Mouse (Mus musculus) layer of hippocampus, adult 18-20 months (tissue): ENCODE measurements around the gene Wipf2. TPM values are rescaled to one million over a fixed set of nuclear protein-coding genes. Genes with fewer than 3 reads are reported as not detected.
"Not testable (repeated sequence)": the region's sequence is repeated elsewhere in the genome, so short reads cannot be mapped to it uniquely, and the experiment has no call there.

Experiments used
- DNase-seq, 2 experiments: peaks; one replicate each; pipeline ENCODE4 v3.0.0; 2022; ENCODE audit warnings: low spot score in 2 of 2
- total RNA-seq, 2 experiments: library from RNA; stranded (reverse); gene quantifications; 2 replicates each; pipeline ENCODE4 v1.2.3; 2021

The Wipf2 gene
- total RNA-seq, 2 experiments from 2014 or later = 75.9 to 80.7 TPM

GRCm38 (mm10) chr11:98929503-98929902, 66.1 kb downstream of the Wipf2 start:
- DNase-seq = no peak

- DNase-seq = no peak
Observed at GRCm38 (mm10) chr11:98930127-98930601, 66.7 kb downstream of the Wipf2 start.

DNA sequence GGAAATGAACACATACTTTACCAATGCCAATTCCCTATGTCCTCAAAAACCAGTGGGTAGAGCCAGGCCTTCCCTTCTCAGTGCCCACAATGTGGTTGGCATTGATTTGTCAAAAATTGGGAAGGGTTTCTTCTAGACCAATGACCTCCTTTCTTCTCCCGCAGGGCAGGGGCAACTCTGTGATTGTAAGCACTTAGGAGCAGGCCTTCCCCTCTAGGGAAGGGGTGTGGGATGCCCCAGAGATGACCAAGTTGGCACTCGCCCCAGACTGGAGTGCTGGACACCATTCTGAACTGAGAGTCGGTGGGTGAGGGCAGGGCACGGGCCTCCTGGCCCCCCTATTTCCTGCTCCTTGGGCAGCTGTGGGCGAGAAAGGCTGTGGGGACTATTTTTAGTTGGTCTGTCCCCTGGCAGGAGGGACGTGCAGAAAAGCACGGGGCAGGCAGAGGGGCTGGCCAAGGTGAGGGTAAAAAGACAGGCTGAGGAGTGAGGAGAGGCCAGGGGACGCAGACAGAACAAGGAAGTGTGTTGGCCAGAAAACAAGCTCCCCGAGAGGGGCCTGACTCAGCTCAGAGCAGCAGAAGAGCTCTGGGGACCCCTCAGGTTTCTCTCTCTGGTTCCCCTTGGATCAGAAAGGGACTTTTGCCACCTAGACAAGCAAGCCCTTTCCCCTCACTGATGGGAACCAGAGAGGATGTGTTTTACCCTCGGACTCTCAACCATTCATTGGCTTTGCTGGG, 67.5 kb downstream of the Wipf2 start:
- no peak for DNase-seq

DNA sequence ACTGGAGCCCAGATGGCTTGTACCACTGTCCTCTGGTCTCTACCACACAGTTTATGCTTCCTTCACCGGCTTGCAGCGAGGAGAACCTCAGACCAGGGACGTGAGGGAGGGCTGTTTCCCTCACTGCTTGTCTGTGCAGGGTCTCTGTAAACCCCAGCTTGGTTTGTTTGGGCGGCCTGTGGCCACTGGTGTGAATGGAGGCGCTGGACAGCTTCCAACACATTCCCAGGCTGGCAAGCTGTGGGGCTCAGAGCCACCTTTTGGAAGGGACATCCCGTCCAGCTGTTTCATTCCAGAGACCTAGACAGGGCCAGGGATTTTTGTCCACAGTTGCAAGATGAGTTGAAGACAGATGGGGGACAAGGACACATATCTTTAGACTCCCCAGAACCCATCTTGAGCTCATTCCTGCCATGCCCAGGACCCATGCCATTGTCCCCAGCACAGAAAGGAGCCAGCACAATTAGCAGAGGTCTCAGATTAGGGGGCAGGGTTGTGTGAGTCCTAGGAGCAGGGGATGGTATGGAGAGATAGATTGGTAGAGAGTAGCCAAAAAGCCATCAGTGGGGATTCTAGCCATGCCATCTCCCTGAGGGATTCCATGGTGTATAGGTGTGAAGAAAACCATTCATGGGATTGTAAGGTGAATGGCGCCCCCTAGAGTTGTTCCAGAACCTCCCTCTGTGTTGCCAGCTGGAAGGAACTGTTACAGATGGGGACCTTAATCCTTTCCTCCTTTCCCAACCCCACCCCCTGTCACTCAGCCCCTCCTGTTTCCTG, 68.3 kb downstream of the Wipf2 start:
- no peak for DNase-seq

- no peak for DNase-seq
Observed at GRCm38 (mm10) chr11:98932293-98933091, 69.1 kb downstream of the Wipf2 start.

DNA sequence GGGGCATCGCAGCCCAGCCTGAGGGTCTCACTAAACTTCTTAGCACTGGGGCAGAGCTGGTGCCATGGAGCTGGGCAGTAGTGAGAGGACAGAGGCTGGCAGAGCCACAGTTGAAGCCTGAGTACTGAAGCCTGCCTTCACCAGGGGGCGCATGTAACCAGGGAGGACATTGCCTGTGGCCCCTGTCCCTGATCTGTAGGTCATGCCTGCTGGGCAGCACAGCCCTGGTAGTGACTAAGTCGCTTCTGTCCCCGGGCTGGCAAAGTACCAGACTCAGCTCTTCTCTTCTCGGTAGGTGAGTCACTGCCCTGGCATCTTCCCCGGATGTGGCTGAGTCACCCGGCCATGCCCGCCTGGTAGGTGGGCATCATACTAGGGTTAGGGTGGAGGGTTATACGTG, 69.7 kb downstream of the Wipf2 start:
- peak in 1 of 2 experiments; percentile 67 for DNase-seq

- not testable (repeated sequence) for DNase-seq
Observed at GRCm38 (mm10) chr11:98933847-98934246, 70.4 kb downstream of the Wipf2 start.

- no peak for DNase-seq
Observed at GRCm38 (mm10) chr11:98934367-98934766, 70.9 kb downstream of the Wipf2 start.

GRCm38 (mm10) chr11:98935123-98935522, 71.7 kb downstream of the Wipf2 start:
- DNase-seq = no peak

DNA sequence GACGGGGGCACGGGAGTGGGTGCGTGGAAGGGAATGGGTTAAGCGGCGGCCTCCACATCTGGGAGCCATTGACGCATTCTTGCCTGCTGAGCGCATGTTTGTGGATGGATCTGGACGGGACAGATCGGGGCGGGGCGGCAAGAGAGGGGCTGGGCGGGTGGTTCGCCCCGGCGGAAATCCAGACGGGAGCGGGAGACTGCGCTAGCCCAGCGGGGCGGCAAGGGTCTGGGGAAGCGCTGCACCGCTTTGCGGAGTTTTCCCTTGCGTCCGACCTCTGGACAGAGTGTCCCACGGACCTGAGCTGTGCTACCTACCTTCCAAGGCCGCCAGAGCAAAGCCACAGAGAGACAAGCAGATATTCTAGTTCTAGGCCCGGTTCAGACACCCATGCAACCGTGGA, 72.7 kb downstream of the Wipf2 start:
- DNase-seq = no peak

GRCm38 (mm10) chr11:98936606-98937409, 73.4 kb downstream of the Wipf2 start:
- DNase-seq = no peak

DNA sequence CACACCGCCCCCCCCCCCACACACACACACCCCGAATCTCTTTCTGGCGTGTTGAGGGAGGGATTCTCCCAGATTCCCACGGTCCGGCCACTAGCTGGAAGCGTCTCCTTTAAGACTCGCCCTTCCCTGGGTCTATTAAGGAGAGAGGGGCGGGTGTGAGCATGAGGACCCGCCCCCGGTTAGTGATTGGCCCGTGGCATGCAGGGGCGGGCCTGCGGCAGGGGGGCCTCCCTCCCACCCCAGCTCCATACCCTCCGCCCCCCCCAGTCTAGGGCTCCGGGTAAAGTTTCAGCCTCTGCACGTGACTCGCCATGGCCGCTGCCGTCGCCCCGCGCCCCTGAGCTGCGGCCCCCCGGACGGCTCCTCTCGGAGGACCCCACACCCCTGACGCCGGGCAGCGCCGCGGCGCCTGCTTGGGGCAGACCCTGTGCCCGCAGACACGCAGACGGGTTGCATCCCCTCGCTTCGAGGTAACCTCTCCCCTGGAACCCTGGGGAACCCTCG, 74.0 kb downstream of the Wipf2 start:
- DNase-seq = peak in 1 of 2 experiments; percentile 71

DNA sequence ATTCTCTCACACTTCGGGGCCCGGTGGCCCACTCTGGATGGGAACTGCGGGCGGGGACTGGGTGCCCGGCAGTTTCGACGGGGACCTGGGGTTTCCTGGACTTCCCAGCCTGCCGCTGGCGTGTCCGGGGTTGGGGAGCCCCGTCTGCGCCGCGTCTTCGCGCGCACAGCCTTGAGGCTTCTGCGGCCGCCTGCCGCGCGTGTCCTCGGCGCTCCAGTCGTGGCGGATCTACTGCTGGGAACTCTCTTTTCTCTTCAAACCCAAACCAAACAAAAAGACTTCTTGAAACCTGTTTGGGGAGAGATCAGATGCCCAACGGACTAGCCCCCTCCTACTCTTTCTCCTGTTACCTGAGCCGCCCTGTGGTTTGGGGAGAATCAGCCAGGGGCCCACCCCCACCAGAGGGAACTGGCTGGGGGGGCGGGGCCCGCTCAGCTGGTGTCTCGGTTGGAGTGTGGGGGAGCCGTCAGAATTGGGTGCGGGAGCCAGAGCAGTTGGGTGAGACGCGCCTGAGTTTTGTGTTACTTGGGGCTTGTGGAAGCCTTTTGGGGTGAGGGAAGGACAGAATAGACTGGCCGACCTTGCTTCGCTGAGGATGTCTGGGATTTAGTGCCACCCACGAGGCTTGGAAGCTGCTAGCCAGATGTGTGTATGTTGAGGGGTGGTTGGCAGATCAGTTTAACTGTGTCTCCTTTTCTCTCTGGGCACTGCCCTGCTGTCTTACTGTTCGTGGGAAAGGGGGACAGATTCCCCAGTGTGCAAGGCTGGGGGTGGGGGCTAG, 74.7 kb downstream of the Wipf2 start:
- DNase-seq = no peak

DNA sequence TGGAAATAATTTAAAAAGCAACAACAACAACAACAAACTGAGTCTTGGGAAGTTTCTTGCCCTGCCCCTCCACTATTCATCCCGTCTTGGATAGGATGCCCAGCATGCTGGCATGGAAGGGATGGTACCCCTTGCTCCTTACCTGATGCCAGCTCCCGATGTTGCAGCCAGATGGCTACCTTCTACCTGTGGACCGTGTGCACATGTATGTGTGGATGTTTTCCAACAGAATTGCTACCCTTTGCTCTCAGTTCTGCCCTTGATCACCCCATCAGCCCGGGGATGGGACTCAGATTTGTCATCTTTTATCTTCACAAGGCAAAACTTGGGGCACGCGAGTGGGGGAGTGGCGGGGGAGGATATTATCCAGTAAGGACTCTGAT, 75.3 kb downstream of the Wipf2 start:
- DNase-seq = no peak

DNA sequence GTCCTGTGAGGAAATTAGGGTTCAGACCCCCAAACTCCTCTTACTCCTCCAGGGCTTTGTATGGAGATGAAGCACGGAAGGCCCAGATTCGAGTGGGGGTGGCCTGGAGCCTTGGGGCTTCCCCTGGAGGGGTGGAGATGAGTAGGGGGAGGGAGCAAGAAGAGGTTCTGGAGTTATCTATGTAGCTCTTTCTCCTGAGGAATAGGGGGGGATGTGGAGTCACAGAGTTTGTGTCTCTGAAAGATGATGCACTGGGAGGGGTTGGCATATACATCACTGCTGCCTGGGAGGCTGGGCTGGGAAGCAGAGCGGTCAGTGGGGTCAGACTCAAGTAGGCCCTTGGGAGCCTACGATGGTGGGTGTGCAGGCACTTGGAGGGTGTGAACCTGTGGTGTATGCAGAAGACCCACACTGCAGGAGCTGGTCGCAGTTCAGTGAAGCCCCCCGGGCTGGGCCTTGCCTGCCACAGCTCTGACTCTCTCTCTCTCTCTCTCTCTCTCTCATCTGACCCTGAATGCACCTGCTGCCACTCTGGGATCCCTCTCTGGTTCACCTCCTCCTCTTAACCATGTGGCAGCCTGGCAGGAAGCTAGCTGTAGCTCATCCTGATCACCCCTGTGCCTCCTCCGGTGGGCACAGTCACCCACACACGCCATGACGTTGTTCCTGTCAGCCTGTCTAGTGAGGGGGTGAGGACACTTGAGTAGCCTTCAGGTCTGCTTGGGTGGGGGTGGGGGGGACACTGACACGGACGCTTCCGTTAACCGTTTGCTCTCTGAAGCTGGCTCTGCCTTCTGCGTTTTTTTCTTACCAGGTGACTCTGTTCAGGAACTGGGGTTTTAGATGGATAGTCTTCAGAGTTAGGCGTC, 75.9 kb downstream of the Wipf2 start:
- DNase-seq = no peak

GRCm38 (mm10) chr11:98939953-98940641, 76.7 kb downstream of the Wipf2 start:
- DNase-seq = peak in 1 of 2 experiments; percentile 66

DNA sequence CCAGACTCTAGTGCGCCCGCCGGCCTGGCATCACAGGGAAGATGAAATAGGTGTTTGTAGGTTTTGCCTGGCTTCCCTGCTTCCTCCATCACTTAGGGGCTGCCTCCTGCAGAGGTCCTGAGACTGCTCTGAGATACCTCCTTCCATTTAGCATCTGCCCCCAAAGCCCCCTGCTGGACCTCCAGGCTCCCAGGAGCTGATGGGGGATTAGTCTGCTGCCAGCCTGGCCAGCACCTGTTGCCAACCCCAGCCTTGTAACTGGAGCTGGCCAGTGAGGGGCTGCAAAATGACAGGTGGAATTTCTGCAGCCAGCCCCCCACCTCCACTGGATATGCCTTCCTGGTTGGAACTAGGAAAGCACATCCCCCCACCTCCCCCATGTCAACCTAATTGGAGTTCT, 77.3 kb downstream of the Wipf2 start:
- DNase-seq = no peak

- peak in 1 of 2 experiments; percentile 70 for DNase-seq
Observed at GRCm38 (mm10) chr11:98941341-98941825, 77.9 kb downstream of the Wipf2 start.
